Mouse (Mus musculus) midbrain, embryonic 11.5 days (tissue): Measurements from ENCODE around the gene BC061237. TPM values are rescaled to one million over a fixed set of nuclear protein-coding genes. Genes with fewer than 3 reads are reported as not detected.
"Not testable (repeated sequence)": the region's sequence is repeated elsewhere in the genome, so short reads cannot be mapped to it uniquely, and the experiment has no call there.

Experiments
- ATAC-seq: fragments of 200-750 bp; cut with Nextera tagmentation; 2 replicates; pipeline ENCODE4 v1.8.0; 2017; ENCODE audit warnings: moderate TSS enrichment, moderate library complexity; ENCODE audit not compliant: low FRiP score
- DNase-seq: peaks from one replicate; pipeline ENCODE4 v3.0.0; 2015; ENCODE audit warnings: low spot score; ENCODE audit errors: missing footprints
- H3K27ac ChIP-seq: fragments of 300-500 bp; sonication (generic); 2 replicates; pipeline ENCODE4 v1.5.1; 2014; ENCODE audit warnings: low read depth, low read length
- H3K27me3 ChIP-seq: fragments of 300-500 bp; sonication (generic); 2 replicates; pipeline ENCODE4 v1.6.1; 2014; ENCODE audit warnings: mild to moderate bottlenecking, low read length, moderate library complexity, mixed read lengths; ENCODE audit not compliant: control insufficient read depth, insufficient read depth
- H3K36me3 ChIP-seq: fragments of 300-500 bp; sonication (generic); 2 replicates; pipeline ENCODE4 v1.6.1; 2014; ENCODE audit warnings: mild to moderate bottlenecking, low read length, moderate library complexity, mixed read lengths; ENCODE audit not compliant: control insufficient read depth, insufficient read depth
- H3K4me1 ChIP-seq: fragments of 300-500 bp; sonication (generic); 2 replicates; pipeline ENCODE4 v1.6.1; 2014; ENCODE audit warnings: low read length; ENCODE audit not compliant: control insufficient read depth, insufficient read depth
- H3K4me2 ChIP-seq: fragments of 300-500 bp; sonication (generic); 2 replicates; pipeline ENCODE4 v1.6.1; 2014; ENCODE audit warnings: mild to moderate bottlenecking, moderate library complexity
- H3K4me3 ChIP-seq: fragments of 300-500 bp; sonication (generic); 2 replicates; pipeline ENCODE4 v1.5.1; 2014; ENCODE audit warnings: low read depth, low read length
- H3K9ac ChIP-seq: fragments of 300-500 bp; sonication (generic); 2 replicates; pipeline ENCODE4 v1.6.1; 2014; ENCODE audit warnings: low read length
- H3K9me3 ChIP-seq: fragments of 300-500 bp; sonication (generic); 2 replicates; pipeline ENCODE4 v1.6.1; 2016; ENCODE audit warnings: low read length; ENCODE audit not compliant: control insufficient read depth
- WGBS: fragments of 180-500 bp; shearing (Covaris S2); extraction: QIAGEN DNeasy Blood & Tissue Kit; methylation state at CpG from one replicate; pipeline ENCODE4 v1.1.7; 2014; 5-methylcytosine and 5-hydroxymethylcytosine counted together
- polyA plus RNA-seq: library from polyadenylated mRNA; unstranded; fragments of >200 nt; fragmentation: Nextera tagmentation; extraction: Ambion mirVana; gene quantifications from 2 replicates; pipeline ENCODE4 v1.2.1, GENCODE M21; 2014

The BC061237 gene
- not detected in 2 replicates for polyA plus RNA-seq

GRCm38 (mm10) chr14:44492163-44492562, at the start of gene BC061237:
Gene BC061237 (plus strand): TSS chr14:44492463.
- not testable (repeated sequence) for H3K27me3 ChIP-seq, DNase-seq, H3K4me1 ChIP-seq, H3K9ac ChIP-seq, H3K9me3 ChIP-seq, H3K36me3 ChIP-seq, H3K27ac ChIP-seq, H3K4me3 ChIP-seq, H3K4me2 ChIP-seq, ATAC-seq
- 100% methylated on average over 1 of the region's 1 CpGs for WGBS

GRCm38 (mm10) chr14:44517976-44518375, 25.7 kb downstream of the BC061237 start, which contains the start of gene Gm17093:
Gene Gm17093 (plus strand): TSS chr14:44518276.
- H3K9me3 ChIP-seq, DNase-seq, H3K36me3 ChIP-seq, ATAC-seq, H3K4me1 ChIP-seq, H3K9ac ChIP-seq, H3K4me3 ChIP-seq, H3K4me2 ChIP-seq, H3K27me3 ChIP-seq, H3K27ac ChIP-seq: not testable (repeated sequence)
- WGBS = 88% methylated on average over 5 of the region's 5 CpGs

- H3K9me3 ChIP-seq, ATAC-seq: not testable (repeated sequence)
- 71% methylated on average over 3 of the region's 5 CpGs for WGBS
Observed at GRCm38 (mm10) chr14:44547961-44548360, 55.7 kb downstream of the BC061237 start.

More at GRCm38 (mm10) chr14:44547961-44548360, 55.7 kb downstream of the BC061237 start:
- not testable (repeated sequence) for H3K4me2 ChIP-seq, H3K4me3 ChIP-seq, H3K4me1 ChIP-seq, H3K36me3 ChIP-seq, H3K27me3 ChIP-seq, H3K9ac ChIP-seq, H3K27ac ChIP-seq, DNase-seq

Other genes with a start within 250 kb of the BC061237 start
- gene Gm8220, start 206.9 kb upstream of the BC061237 start, polyA plus RNA-seq = not detected in 2 replicates
- gene Gm5930, start 153.9 kb upstream of the BC061237 start, polyA plus RNA-seq = not detected in 2 replicates
- not detected in 2 replicates for gene Gm8229, start 127.1 kb upstream of the BC061237 start, polyA plus RNA-seq
- gene Gm3371, start 81.8 kb upstream of the BC061237 start, polyA plus RNA-seq = not detected in 2 replicates
- gene Gm8232, start 58.8 kb upstream of the BC061237 start, polyA plus RNA-seq = not detected in 2 replicates
- gene Gm17093, start 25.8 kb downstream of the BC061237 start, polyA plus RNA-seq = not detected in 2 replicates
- not detected in 2 replicates for gene Gm8247, start 90.7 kb downstream of the BC061237 start, polyA plus RNA-seq
- gene Gm5624, start 135.5 kb downstream of the BC061237 start, polyA plus RNA-seq = not detected in 2 replicates
- gene Gm8257, start 214.0 kb downstream of the BC061237 start, polyA plus RNA-seq = not detected in 2 replicates